Mouse (Mus musculus) ES-E14 (cell line): ENCODE data around the gene Tmem18. TPM values are rescaled to one million over a fixed set of nuclear protein-coding genes. Genes with fewer than 3 reads are reported as not detected.

Experiments
- DNase-seq: peaks from one replicate; pipeline ENCODE4 v3.0.0-alpha.2; 2013; ENCODE audit warnings: low read depth, low spot score
- H3K27ac ChIP-seq: 2 replicates; pipeline ENCODE4 v1.5.1; 2012; ENCODE audit warnings: low read depth, mild to moderate bottlenecking, low read length, moderate library complexity, mixed read lengths; ENCODE audit not compliant: poor library complexity, insufficient read depth, severe bottlenecking
- H3K36me3 ChIP-seq: 2 replicates; pipeline ENCODE4 v1.6.1; 2012; ENCODE audit warnings: mild to moderate bottlenecking, low read length, moderate library complexity, mixed read lengths; ENCODE audit not compliant: control insufficient read depth, poor library complexity, insufficient read depth, severe bottlenecking
- H3K4me1 ChIP-seq, 2 experiments: fragments of 150-350 bp in 1 of 2; sonication (generic) in 1 of 2; 2 replicates each; pipeline ENCODE4 v1.6.1; 2012; ENCODE audit warnings: low read length in 2 of 2, mild to moderate bottlenecking in 1 of 2, mixed read lengths in 1 of 2; ENCODE audit not compliant: control insufficient read depth in 2 of 2, insufficient read depth in 2 of 2, poor library complexity in 1 of 2
- H3K4me3 ChIP-seq, 2 experiments: fragments of 150-350 bp in 1 of 2; sonication (generic) in 1 of 2; 2 replicates each; pipeline ENCODE4 v1.5.1; 2012; ENCODE audit warnings: low read length in 2 of 2, low read depth in 1 of 2, mild to moderate bottlenecking in 1 of 2, mixed read lengths in 1 of 2; ENCODE audit not compliant: insufficient read depth in 1 of 2, poor library complexity in 1 of 2, severe bottlenecking in 1 of 2
- H3K9ac ChIP-seq: 2 replicates; pipeline ENCODE4 v1.6.1; 2012; ENCODE audit warnings: low read depth, mild to moderate bottlenecking, low read length, mixed read lengths; ENCODE audit not compliant: poor library complexity, insufficient read depth, severe bottlenecking
- H3K9me3 ChIP-seq: fragments of 150-350 bp; sonication (generic); 2 replicates; pipeline ENCODE4 v1.6.1; 2012; ENCODE audit warnings: low read depth, mild to moderate bottlenecking, low read length; ENCODE audit not compliant: control insufficient read depth, insufficient read depth
- CHD2 ChIP-seq: IDR thresholded peaks from 2 replicates; pipeline ENCODE4 v1.6.1; 2014; ENCODE audit warnings: mild to moderate bottlenecking, low read depth, low read length, inconsistent platforms
- HCFC1 ChIP-seq: IDR thresholded peaks from 2 replicates; pipeline ENCODE4 v1.6.1; 2012; ENCODE audit warnings: low read length, inconsistent platforms, borderline replicate concordance; ENCODE audit not compliant: insufficient read depth
- MAFK ChIP-seq: IDR thresholded peaks from 2 replicates; pipeline ENCODE4 v1.6.1; 2014; ENCODE audit warnings: mild to moderate bottlenecking, low read depth, low read length, inconsistent platforms; ENCODE audit not compliant: insufficient read depth
- ZC3H11A ChIP-seq: IDR thresholded peaks from 2 replicates; pipeline ENCODE4 v1.6.1; 2012; ENCODE audit warnings: low read depth, mild to moderate bottlenecking, inconsistent platforms, low read length, borderline replicate concordance
- ZNF384 ChIP-seq: IDR thresholded peaks from 2 replicates; pipeline ENCODE4 v1.6.1; 2012; ENCODE audit warnings: low read depth, low read length, inconsistent platforms
- in situ Hi-C, 2 experiments: fragments of 600-800 bp; cut with MboI; formaldehyde crosslinking; loops; one replicate each; pipeline ENCODE4 v1.15.1; 2025; ENCODE audit warnings: low sequenced_read_pairs in 2 of 2, inconsistent platforms in 1 of 2; ENCODE audit not compliant: unreplicated experiment in 2 of 2
- total RNA-seq: library from RNA; depleted of rRNA; stranded (reverse); fragments of 300-350 nt; gene quantifications from 2 replicates; pipeline ENCODE4 v1.2.3, GENCODE M21; 2012; rRNA removed

The Tmem18 gene
- 30.8 and 31.1 TPM in 2 replicates for total RNA-seq

- Histone ChIP-seq H3K9ac (peak within 1 kb of the TSS; percentile 85), H3K9me3 (no peaks in the 10 kb centered on the region), H3K36me3 (peaks cover 17% of the 10 kb centered on the region), H3K27ac (no peak within 1 kb of the TSS), H3K4me3 (peak within 1 kb of the TSS; percentile 66 to 79), H3K4me1 (no peaks in the 10 kb centered on the region)
- in situ Hi-C loops = loop anchor here in 1 of 2 experiments (25.0 kb wide), 1 partner anchor 547 kb away; no protein-coding TSS in a partner anchor
- DNase-seq = peak; percentile 68
- peak; percentile 99 for TF ChIP-seq ZNF384
- TF ChIP-seq HCFC1 = 0 out of 2 replicates have a peak, but pooled peaks have one; percentile 17
- no peak for TF ChIP-seq MAFK
- TF ChIP-seq CHD2 = peak; percentile 98
Observed at GRCm38 (mm10) chr12:30584356-30584740, at the start of gene Tmem18. Tmem18 (plus strand) TSS chr12:30584426.

GRCm38 (mm10) chr12:30557349-30557748 lies 26.9 kb upstream of the Tmem18 start:
- no peak overlapping the region for H3K4me3 ChIP-seq
- TF ChIP-seq HCFC1 (no peak), CHD2 (no peak), ZNF384 (no peak), MAFK (no peak), ZC3H11A (no peak)
- DNase-seq = no peak
- H3K4me1 ChIP-seq = no peaks in the 10 kb centered on the region
- no peaks in the 10 kb centered on the region for H3K36me3 ChIP-seq
- in situ Hi-C loops = loop anchor here in 1 of 2 experiments (25.0 kb wide), 1 partner anchor 645 kb away; no protein-coding TSS in a partner anchor
- no peaks in the 10 kb centered on the region for H3K9me3 ChIP-seq
- H3K9ac ChIP-seq = no peak overlapping the region
- no peak overlapping the region for H3K27ac ChIP-seq

DNA sequence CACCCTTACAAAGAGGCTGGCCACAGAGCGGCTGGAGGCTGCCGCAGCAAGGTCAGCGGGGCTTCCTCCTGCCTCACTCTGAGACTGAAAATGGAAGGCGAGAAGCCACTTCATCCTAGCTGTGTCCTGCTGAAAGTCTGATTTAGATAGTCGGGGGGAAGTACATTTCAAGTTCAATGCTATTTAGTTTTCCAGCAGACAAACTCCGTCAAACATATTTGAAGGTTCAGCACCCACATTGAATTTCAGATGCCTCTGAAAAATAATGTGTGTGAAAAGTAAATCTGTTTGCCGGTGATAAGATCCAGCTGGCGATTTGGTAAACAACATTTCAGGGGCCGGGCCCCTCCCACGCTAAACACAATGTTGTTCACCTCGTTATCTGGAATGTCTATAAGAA lies 22.8 kb upstream of the Tmem18 start:
- no peak for DNase-seq
- Histone ChIP-seq H3K9ac (no peak overlapping the region), H3K36me3 (no peaks in the 10 kb centered on the region), H3K4me1 (no peaks in the 10 kb centered on the region), H3K27ac (no peak overlapping the region), H3K9me3 (no peaks in the 10 kb centered on the region), H3K4me3 (no peak overlapping the region)
- TF ChIP-seq CHD2 (no peak), MAFK (no peak), ZC3H11A (no peak), ZNF384 (no peak), HCFC1 (no peak)
- in situ Hi-C loops = loop anchor here in 1 of 2 experiments (25.0 kb wide), 1 partner anchor 649 kb away; no protein-coding TSS in a partner anchor

DNA sequence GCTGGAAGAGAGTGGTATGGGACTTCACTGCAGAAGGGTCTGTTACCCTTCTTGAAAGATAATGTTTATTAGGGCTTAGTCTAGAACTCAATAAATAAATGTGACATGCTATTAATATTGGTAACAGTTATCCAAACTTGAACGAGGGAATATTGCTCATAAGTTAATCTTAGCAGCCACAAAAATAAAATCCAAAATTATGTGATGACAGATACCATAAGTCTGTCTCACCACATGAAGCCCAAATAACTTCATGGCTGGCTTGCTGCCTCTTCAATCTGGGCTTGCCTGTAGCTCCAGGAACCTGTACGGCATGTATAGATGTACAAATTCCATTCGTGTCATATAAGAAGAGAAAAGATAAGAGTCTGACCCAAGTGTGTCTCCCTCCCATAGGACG lies 12.2 kb upstream of the Tmem18 start:
- Histone ChIP-seq H3K4me1 (no peaks in the 10 kb centered on the region), H3K4me3 (no peak overlapping the region), H3K9me3 (no peaks in the 10 kb centered on the region), H3K9ac (no peak overlapping the region), H3K36me3 (no peaks in the 10 kb centered on the region), H3K27ac (no peak overlapping the region)
- in situ Hi-C loops = loop anchor here in 1 of 2 experiments (25.0 kb wide), 1 partner anchor 660 kb away; no protein-coding TSS in a partner anchor
- no peak for DNase-seq
- no peak for TF ChIP-seq ZC3H11A
- TF ChIP-seq MAFK = no peak

GRCm38 (mm10) chr12:30575952-30576351 lies 8.3 kb upstream of the Tmem18 start:
- H3K27ac ChIP-seq = no peak overlapping the region
- H3K4me3 ChIP-seq = no peak overlapping the region
- TF ChIP-seq CHD2 = no peak
- TF ChIP-seq HCFC1 = no peak
- TF ChIP-seq ZNF384 = no peak
- TF ChIP-seq ZC3H11A = no peak
- TF ChIP-seq MAFK = peak; percentile 77
- H3K36me3 ChIP-seq = no peaks in the 10 kb centered on the region
- H3K9ac ChIP-seq = no peak overlapping the region
- H3K4me1 ChIP-seq = no peaks in the 10 kb centered on the region
- H3K9me3 ChIP-seq = no peaks in the 10 kb centered on the region
- in situ Hi-C loops = loop anchor here in 1 of 2 experiments (25.0 kb wide), 1 partner anchor 539 kb away; no protein-coding TSS in a partner anchor
- DNase-seq = no peak
